Mouse (Mus musculus): ENCODE measurements around the gene Rabep1.
A peak's percentile ranks its signal among the peaks of the same experiment; 100 is the strongest.

Gene Rabep1

DNA sequence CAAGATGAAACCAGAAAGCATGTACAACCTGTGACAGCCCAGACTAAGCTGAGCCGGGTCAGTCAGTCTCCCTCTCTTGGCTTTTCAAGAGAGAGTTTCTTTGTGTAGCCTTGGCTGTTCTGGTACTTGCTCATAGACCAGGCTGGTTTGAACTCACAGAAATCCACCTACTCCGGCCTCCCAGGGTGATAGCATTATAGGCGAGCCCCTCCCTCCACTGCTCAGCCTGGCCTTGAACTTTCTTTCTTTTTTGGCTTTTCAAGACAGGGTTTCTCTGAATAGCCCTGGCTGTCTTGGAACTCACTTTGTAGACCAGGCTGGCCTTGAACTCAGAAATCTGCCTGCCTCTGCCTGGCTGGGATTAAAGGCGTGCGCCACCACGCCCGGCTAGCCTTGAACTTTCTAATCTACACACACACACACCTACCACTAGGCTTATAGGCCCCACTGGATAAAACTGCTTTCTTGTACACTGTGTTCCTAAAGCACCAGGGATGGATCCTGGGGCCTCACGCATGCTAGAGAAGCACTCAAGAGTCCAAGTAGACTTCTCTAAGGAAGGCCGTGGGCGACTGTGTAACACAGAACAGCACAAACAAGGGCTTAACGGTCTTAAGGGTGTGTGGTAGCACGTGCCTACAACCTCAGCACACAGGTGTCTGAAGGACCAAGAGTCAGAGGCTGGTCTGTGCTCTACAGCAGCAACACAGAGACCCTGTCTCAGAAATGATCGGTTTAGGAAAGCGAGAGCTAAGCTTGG, 136.4 kb downstream of the Rabep1 start:
- DNase-seq = no peak

DNA sequence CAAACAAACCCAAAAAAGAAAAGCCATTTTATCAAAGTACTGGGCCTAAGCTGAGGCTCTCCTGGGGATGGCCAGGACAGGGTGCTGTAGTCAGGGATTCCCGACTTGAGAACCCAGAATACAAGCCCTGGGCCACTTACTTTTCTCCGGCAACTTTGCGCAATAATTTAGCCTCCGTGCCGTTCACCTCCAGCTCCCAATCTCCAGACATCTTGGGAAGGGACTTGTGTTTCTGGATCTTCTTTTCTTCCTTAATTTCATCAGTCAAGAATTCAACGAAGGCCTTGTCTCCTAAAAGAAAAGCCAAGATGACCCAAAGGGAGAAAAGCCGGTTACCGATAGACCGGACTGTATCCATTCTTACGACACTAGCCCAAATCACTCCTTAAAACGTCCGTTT, 137.5 kb downstream of the Rabep1 start:
- DNase-seq = no peak

DNA sequence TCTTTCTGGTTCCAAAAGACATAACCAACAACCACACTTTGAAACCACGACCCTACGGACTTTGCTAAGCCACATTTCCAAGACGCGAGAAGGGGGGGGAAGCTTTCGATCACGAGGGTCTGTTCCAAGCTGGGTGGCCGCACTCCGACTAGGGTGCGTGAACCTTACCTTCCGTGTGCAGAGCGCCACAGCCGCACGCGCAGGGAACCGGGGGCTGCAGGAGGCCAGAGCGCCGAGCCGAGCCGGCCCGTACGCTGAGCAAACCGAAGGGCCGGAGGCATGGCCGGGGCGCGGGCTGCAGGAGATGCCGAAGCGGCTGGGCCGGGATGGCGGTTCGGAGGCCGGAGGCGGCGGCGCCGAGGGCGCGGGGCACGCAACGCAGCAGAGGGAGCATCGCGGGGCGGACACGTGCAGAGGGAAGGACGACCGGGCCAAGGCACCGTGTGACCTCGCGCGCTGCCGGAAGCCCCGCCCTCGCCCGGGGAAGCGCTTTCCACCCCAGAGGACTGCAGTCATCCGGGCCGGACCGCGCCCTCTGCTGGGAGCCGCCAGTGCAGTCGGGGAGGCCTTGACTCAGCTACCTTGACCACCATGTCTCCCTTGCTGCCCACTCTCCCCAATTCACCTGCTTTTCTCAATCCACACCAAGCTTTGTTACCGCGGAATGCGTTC, 138.1 kb downstream of the Rabep1 start, which contains the start of gene C1qbp:
Gene C1qbp (minus strand): TSS at position 470 of the 672 bp plus-strand sequence.
- peak; percentile 97 for DNase-seq

Data from B cell, adult 2 months (primary cell).